Mouse (Mus musculus) spleen, adult 2 months (tissue): ENCODE data around the gene Apol7a.

Source experiments
- CTCF ChIP-seq: fragments of 200-500 bp; IDR thresholded peaks from 2 replicates; pipeline ENCODE4 v1.5.1; 2011; ENCODE audit warnings: mild to moderate bottlenecking, inconsistent platforms; ENCODE audit not compliant: insufficient read depth, insufficient read length, insufficient replicate concordance; ENCODE audit errors: extremely low read depth
- POLR2A ChIP-seq: fragments of 200-500 bp; IDR thresholded peaks from 2 replicates; pipeline ENCODE4 v1.6.1; 2011; ENCODE audit warnings: low read depth, low read length, inconsistent platforms

- no peak for TF ChIP-seq POLR2A
- TF ChIP-seq CTCF, result no peak
Observed at GRCm38 (mm10) chr15:77367504-77367903, 31.4 kb downstream of the Apol7a start.
